Mouse (Mus musculus): ENCODE results near the gene Pigu.

Pigu gene

GRCm38 (mm10) chr2:155284647-155285046 lies 72.6 kb downstream of the Pigu start:
- DNase-seq, result no peak

GRCm38 (mm10) chr2:155283793-155284192 lies 73.4 kb downstream of the Pigu start:
- DNase-seq, result no peak

GRCm38 (mm10) chr2:155280116-155280515 lies 77.1 kb downstream of the Pigu start:
- DNase-seq, result no peak

GRCm38 (mm10) chr2:155279163-155279562 lies 78.1 kb downstream of the Pigu start:
- no peak for DNase-seq

GRCm38 (mm10) chr2:155278361-155278760 lies 78.9 kb downstream of the Pigu start:
- peak in 1 of 2 experiments; percentile 8 for DNase-seq

- DNase-seq, result peak; percentile 5 to 6
These were observed 79.5 kb downstream of the Pigu start for GRCm38 (mm10) chr2:155277721-155278120.

GRCm38 (mm10) chr2:155276621-155277175 lies 80.5 kb downstream of the Pigu start:
- DNase-seq, result peak; percentile 79 to 82

- DNase-seq, result peak; percentile 99
These were observed 81.0 kb downstream of the Pigu start, which contains the start of gene Map1lc3a for GRCm38 (mm10) chr2:155276195-155276594. Gene Map1lc3a, plus strand, starts transcription at chr2:155276297.

- DNase-seq, result no peak
These were observed 83.6 kb downstream of the Pigu start for GRCm38 (mm10) chr2:155273603-155274002.

- no peak for DNase-seq
These were observed 84.6 kb downstream of the Pigu start for GRCm38 (mm10) chr2:155272396-155273170.

- DNase-seq, result peak; percentile 17 to 22
These were observed 85.3 kb downstream of the Pigu start for GRCm38 (mm10) chr2:155271957-155272356.

GRCm38 (mm10) chr2:155266896-155267295 lies 90.3 kb downstream of the Pigu start:
- DNase-seq, result no peak

GRCm38 (mm10) chr2:155265526-155265925 lies 91.7 kb downstream of the Pigu start:
- no peak for DNase-seq

- no peak for DNase-seq
These were observed 107.6 kb downstream of the Pigu start for GRCm38 (mm10) chr2:155249588-155249987.

- no peak for DNase-seq
These were observed 108.5 kb downstream of the Pigu start for GRCm38 (mm10) chr2:155248718-155249117.

GRCm38 (mm10) chr2:155248206-155248605 lies 109.0 kb downstream of the Pigu start:
- DNase-seq, result no peak

GRCm38 (mm10) chr2:155246231-155246630 lies 111.0 kb downstream of the Pigu start:
- DNase-seq, result no peak

- no peak for DNase-seq
These were observed 114.9 kb downstream of the Pigu start for GRCm38 (mm10) chr2:155242296-155242855.

GRCm38 (mm10) chr2:155240915-155241314 lies 116.3 kb downstream of the Pigu start:
- DNase-seq, result peak; percentile 56 to 66

- DNase-seq, result no peak
These were observed 120.0 kb downstream of the Pigu start for GRCm38 (mm10) chr2:155237276-155237675.

- peak; percentile 93 to 94 for DNase-seq
These were observed 120.8 kb downstream of the Pigu start, which contains the start of gene Dynlrb1 for GRCm38 (mm10) chr2:155236362-155236992. Gene Dynlrb1, plus strand, starts transcription at chr2:155236533.

- no peak for DNase-seq
These were observed 121.4 kb downstream of the Pigu start for GRCm38 (mm10) chr2:155235746-155236361.
